Mouse (Mus musculus): ENCODE measurements around the gene Glod5.

DNA sequence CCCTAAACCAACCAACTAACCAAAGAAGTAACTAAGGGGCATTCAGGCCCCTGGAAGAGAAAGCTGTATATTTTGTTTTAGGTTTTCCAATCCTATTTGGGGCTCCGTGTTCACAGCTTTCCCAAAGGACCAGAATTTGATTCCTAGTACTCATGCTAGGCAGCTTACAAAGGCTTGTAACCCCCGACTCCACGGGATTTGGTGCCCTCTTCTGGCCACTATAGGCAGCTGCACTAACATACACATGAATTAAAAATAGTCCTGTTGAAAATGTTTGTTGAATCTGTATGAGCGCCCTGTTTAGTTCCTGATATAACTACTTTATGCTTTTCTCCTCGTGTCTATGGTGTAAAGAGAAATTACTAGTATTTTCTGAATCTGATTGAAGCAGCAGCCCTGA is 1.1 kb downstream of the Glod5 start:
- peak; percentile 1 for TF ChIP-seq CTCF (IDR thresholded peaks at IDR 0.05; ENCODE audit: control insufficient read depth, insufficient read depth, insufficient read length)
- TF ChIP-seq MAX (IDR thresholded peaks at IDR 0.05), result no peak
- TF ChIP-seq MYOG (IDR thresholded peaks at IDR 0.05; ENCODE audit: control insufficient read depth, extremely low read depth, insufficient read length), result no peak
